Mouse (Mus musculus) ES-E14 (cell line): Measurements from ENCODE around the gene Lap3.

Experiments
- HCFC1 ChIP-seq: IDR thresholded peaks from 2 replicates; pipeline ENCODE4 v1.6.1; 2012; ENCODE audit warnings: low read length, inconsistent platforms, borderline replicate concordance; ENCODE audit not compliant: insufficient read depth
- MAFK ChIP-seq: IDR thresholded peaks from 2 replicates; pipeline ENCODE4 v1.6.1; 2014; ENCODE audit warnings: mild to moderate bottlenecking, low read depth, low read length, inconsistent platforms; ENCODE audit not compliant: insufficient read depth
- ZC3H11A ChIP-seq: IDR thresholded peaks from 2 replicates; pipeline ENCODE4 v1.6.1; 2012; ENCODE audit warnings: low read depth, mild to moderate bottlenecking, inconsistent platforms, low read length, borderline replicate concordance
- ZNF384 ChIP-seq: IDR thresholded peaks from 2 replicates; pipeline ENCODE4 v1.6.1; 2012; ENCODE audit warnings: low read depth, low read length, inconsistent platforms

DNA sequence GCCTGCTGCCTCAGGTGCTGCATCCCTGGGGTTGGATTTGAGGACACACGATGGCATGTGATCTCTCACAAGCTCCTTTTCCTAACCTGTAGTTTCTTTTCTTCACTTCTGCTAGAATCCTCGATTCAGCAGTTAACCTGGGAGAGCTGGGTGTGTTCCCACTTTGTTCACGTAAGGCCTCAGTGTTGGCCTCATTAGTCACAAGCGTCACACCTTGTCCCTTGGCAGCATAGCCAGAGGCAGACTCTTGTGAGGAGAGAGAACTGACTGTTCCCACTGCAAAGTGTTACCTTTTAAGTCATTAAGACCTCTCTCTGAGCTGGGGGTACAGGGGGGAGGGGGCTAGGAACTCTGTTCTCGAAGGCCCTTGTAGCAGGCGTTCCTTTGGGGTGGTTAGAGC, 19.7 kb downstream of the Lap3 start:
- TF ChIP-seq ZC3H11A, result no peak
- TF ChIP-seq HCFC1, result no peak
- no peak for TF ChIP-seq MAFK
- no peak for TF ChIP-seq ZNF384
